Mouse (Mus musculus) CD4-positive, CD25-positive, alpha-beta regulatory T cell, adult 4 months (primary cell): Measurements from ENCODE around the gene Arhgef12. TPM values are rescaled to one million over a fixed set of nuclear protein-coding genes. Genes with fewer than 3 reads are reported as not detected.
"Not testable (repeated sequence)": the region's sequence is repeated elsewhere in the genome, so short reads cannot be mapped to it uniquely, and the experiment has no call there.

Experiments used
- ATAC-seq: one replicate; pipeline ENCODE4 v1.8.0; 2017
- polyA plus RNA-seq, 2 experiments: library from polyadenylated mRNA; unstranded; fragments of 100-300 nt; shearing (Covaris generic); gene quantifications; one replicate each; pipeline ENCODE4 v1.2.1; 2017

Gene Arhgef12
- 10 to 100 TPM; 17.8 to 28.2 TPM for polyA plus RNA-seq

GRCm38 (mm10) chr9:43107187-43107517 is at the start of gene Arhgef12:
TSS of gene Arhgef12 (minus strand) at chr9:43107239.
- ATAC-seq, result no peak

GRCm38 (mm10) chr9:43155960-43156359 is 48.9 kb upstream of the Arhgef12 start:
- no peak for ATAC-seq

- no peak for ATAC-seq
Measured at GRCm38 (mm10) chr9:43151779-43152178, 44.7 kb upstream of the Arhgef12 start.

GRCm38 (mm10) chr9:43150957-43151356 is 43.9 kb upstream of the Arhgef12 start:
- no peak for ATAC-seq

GRCm38 (mm10) chr9:43150075-43150474 is 43.0 kb upstream of the Arhgef12 start:
- no peak for ATAC-seq

- no peak for ATAC-seq
Measured at GRCm38 (mm10) chr9:43149498-43149897, 42.5 kb upstream of the Arhgef12 start.

- no peak for ATAC-seq
Measured at GRCm38 (mm10) chr9:43145196-43145595, 38.2 kb upstream of the Arhgef12 start.

GRCm38 (mm10) chr9:43144206-43144810 is 37.3 kb upstream of the Arhgef12 start:
- no peak for ATAC-seq

GRCm38 (mm10) chr9:43141839-43142238 is 34.8 kb upstream of the Arhgef12 start:
- ATAC-seq, result no peak

- no peak for ATAC-seq
Measured at GRCm38 (mm10) chr9:43133525-43133924, 26.5 kb upstream of the Arhgef12 start.

GRCm38 (mm10) chr9:43132380-43132779 is 25.3 kb upstream of the Arhgef12 start:
- ATAC-seq, result no peak

GRCm38 (mm10) chr9:43131940-43132339 is 24.9 kb upstream of the Arhgef12 start:
- ATAC-seq, result no peak

- no peak for ATAC-seq
Measured at GRCm38 (mm10) chr9:43130684-43131083, 23.6 kb upstream of the Arhgef12 start.

GRCm38 (mm10) chr9:43127101-43127787 is 20.2 kb upstream of the Arhgef12 start:
- ATAC-seq, result no peak

- ATAC-seq, result no peak
Measured at GRCm38 (mm10) chr9:43122379-43122778, 15.3 kb upstream of the Arhgef12 start.

GRCm38 (mm10) chr9:43121948-43122347 is 14.9 kb upstream of the Arhgef12 start:
- not testable (repeated sequence) for ATAC-seq

- no peak for ATAC-seq
Measured at GRCm38 (mm10) chr9:43116997-43117336, 9.9 kb upstream of the Arhgef12 start.

- peak; percentile 99 for ATAC-seq
Measured at GRCm38 (mm10) chr9:43116134-43116996, 9.3 kb upstream of the Arhgef12 start, which contains the start of gene Tmem136. TSS of gene Tmem136 (minus strand) at chr9:43116570.

GRCm38 (mm10) chr9:43115431-43116133 is 8.5 kb upstream of the Arhgef12 start:
- no peak for ATAC-seq

- ATAC-seq, result no peak
Measured at GRCm38 (mm10) chr9:43114833-43115232, 7.8 kb upstream of the Arhgef12 start.

GRCm38 (mm10) chr9:43110286-43110980 is 3.4 kb upstream of the Arhgef12 start:
- ATAC-seq, result no peak

GRCm38 (mm10) chr9:43109125-43109524 is 2.1 kb upstream of the Arhgef12 start:
- ATAC-seq, result no peak
